Mouse (Mus musculus): ENCODE measurements at regions not wholly inside any gene's neighbourhood (a gene's known extent, or its start where the extent isn't known, plus 50 kb on each side); places are given as distances from the start of the nearest gene placed in this dataset.

DNA sequence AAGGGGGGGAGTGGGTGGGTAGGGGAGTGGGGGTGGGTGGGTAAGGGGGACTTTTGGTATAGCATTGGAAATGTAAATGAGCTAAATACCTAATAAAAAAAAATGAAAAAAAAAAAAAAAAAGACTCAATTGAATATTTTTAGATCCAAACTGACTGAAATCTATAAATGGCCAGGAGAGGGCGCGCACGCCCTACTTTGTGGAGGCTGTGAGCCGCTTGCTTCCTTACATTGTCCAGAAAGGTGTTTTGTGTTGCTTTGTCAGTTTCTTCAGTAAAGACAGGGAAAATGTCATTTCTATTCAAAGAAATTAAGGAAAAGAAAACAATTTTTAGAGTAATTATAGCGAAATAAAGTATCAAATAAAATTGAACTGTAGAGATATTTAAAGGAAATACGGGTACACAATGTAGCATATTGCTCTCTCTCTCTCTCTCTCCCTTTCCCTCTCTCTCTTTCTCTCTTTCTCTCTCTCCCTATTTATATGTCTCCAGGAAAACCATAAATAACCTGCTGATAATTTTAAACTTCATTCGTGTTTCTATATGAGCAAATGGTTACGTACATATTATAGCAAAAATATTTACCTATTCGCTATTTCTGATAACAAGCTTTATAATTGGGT lies 933.9 kb downstream of the Gbe1 start:
- Histone ChIP-seq H3K9ac (ENCODE audit: low read depth, low read length) (no peak overlapping the region), H3K79me2 (replicated peaks; ENCODE audit: control insufficient read depth, insufficient read depth, low read length) (no peaks in the 10 kb centered on the region), H3K27me3 (ENCODE audit: control insufficient read depth, insufficient read depth, low read length) (no peaks in the 10 kb centered on the region), H3K4me3 (no peak overlapping the region), H3K4me1 (ENCODE audit: control insufficient read depth, insufficient read depth, low read length) (no peaks in the 10 kb centered on the region), H3K27ac (no peak overlapping the region), H3K36me3 (ENCODE audit: control insufficient read depth, insufficient read depth, low read length) (no peaks in the 10 kb centered on the region)
- intact Hi-C loops (cut with DNase I) = no loop called here
- 35% methylated on average over 9 of the region's 9 CpGs for WGBS
- TF ChIP-seq CTCF (IDR thresholded peaks at IDR 0.05) (peak; percentile 61), POLR2A (IDR thresholded peaks at IDR 0.05; ENCODE audit: insufficient read depth, low read depth, low read length) (no peak), EP300 (IDR thresholded peaks at IDR 0.05; ENCODE audit: insufficient read depth, low read depth, low read length) (no peak)
- DNase-seq = no peak

DNA sequence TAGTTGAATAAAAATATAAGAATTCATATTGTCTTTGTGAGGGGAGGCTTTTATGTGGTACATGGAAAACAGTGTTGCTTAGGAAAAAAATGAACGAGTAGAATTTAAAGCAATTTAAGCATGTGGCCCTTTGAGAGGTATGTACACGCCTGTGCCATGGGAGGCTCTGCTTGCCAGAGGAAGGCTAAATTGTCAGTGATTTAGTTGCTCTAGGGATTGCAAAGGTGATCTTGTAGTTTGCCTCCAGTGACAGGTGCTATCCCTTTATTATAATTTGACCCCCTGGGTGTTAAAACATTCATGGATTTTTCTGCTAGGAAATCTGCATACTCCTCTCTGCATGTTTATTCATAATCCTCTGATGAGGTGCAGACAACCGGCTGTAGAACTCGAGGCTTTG lies 942.0 kb downstream of the Gbe1 start:
- no peak for TF ChIP-seq POLR2A (IDR thresholded peaks at IDR 0.05; ENCODE audit: insufficient read depth, low read depth, low read length)
- TF ChIP-seq EP300 (IDR thresholded peaks at IDR 0.05; ENCODE audit: insufficient read depth, low read depth, low read length) = no peak
- no peak for TF ChIP-seq CTCF (IDR thresholded peaks at IDR 0.05)
- H3K27me3 ChIP-seq (ENCODE audit: control insufficient read depth, insufficient read depth, low read length) = no peaks in the 10 kb centered on the region
- H3K4me1 ChIP-seq (ENCODE audit: control insufficient read depth, insufficient read depth, low read length) = no peaks in the 10 kb centered on the region
- no peaks in the 10 kb centered on the region for H3K79me2 ChIP-seq (replicated peaks; ENCODE audit: control insufficient read depth, insufficient read depth, low read length)
- H3K36me3 ChIP-seq (ENCODE audit: control insufficient read depth, insufficient read depth, low read length) = no peaks in the 10 kb centered on the region
- H3K27ac ChIP-seq = no peak overlapping the region
- 67% methylated on average over 4 of the region's 4 CpGs for WGBS
- intact Hi-C loops (cut with DNase I) = no loop called here
- no peak overlapping the region for H3K4me3 ChIP-seq
- DNase-seq = no peak
- no peak overlapping the region for H3K9ac ChIP-seq (ENCODE audit: low read depth, low read length)

DNA sequence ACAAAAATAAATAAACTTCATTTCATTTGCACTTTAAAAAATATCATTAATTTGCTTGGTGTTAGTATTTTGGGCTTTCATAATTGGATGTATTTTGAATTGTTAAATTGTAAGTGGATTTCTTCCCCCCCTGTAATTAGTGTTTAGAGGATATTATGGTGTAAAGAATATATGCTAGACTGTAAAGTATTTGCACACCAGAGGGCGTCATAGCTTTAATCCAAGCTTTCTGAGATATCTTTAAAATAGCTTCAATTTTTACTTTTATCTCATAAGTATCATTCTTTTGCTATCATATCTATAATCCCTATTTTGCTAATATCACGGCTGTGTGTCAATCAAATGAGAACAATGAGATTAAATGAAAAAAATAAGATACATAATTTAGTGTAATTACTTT lies 942.4 kb downstream of the Gbe1 start:
- Histone ChIP-seq H3K9ac (ENCODE audit: low read depth, low read length) (no peak overlapping the region), H3K4me1 (ENCODE audit: control insufficient read depth, insufficient read depth, low read length) (no peaks in the 10 kb centered on the region), H3K79me2 (replicated peaks; ENCODE audit: control insufficient read depth, insufficient read depth, low read length) (no peaks in the 10 kb centered on the region), H3K27ac (no peak overlapping the region), H3K36me3 (ENCODE audit: control insufficient read depth, insufficient read depth, low read length) (no peaks in the 10 kb centered on the region), H3K4me3 (no peak overlapping the region), H3K27me3 (ENCODE audit: control insufficient read depth, insufficient read depth, low read length) (no peaks in the 10 kb centered on the region)
- intact Hi-C loops (cut with DNase I) = no loop called here
- no peak for TF ChIP-seq POLR2A (IDR thresholded peaks at IDR 0.05; ENCODE audit: insufficient read depth, low read depth, low read length)
- 65% methylated on average over 2 of the region's 2 CpGs for WGBS
- DNase-seq = no peak

DNA sequence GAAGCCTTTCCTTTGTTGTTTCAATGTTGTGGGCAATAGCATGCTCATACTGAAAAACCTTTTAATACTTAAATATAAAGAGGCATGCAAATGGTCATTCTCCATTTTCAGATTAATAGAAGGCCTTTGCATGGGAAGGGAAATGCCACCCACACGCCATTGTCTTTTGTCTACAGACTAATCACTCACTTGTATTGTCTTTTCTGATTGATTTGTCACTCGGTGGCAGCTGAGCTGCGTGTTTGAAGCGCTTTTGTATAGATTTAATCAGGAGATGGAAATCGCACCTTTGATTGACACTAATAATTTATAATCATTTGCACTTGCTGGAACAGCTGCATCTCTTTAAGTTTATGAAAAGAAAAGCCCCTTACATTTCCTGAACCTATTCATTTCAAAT lies 953.4 kb downstream of the Gbe1 start:
- Histone ChIP-seq H3K27me3 (ENCODE audit: control insufficient read depth, insufficient read depth, low read length) (no peaks in the 10 kb centered on the region), H3K36me3 (ENCODE audit: control insufficient read depth, insufficient read depth, low read length) (no peaks in the 10 kb centered on the region), H3K79me2 (replicated peaks; ENCODE audit: control insufficient read depth, insufficient read depth, low read length) (no peaks in the 10 kb centered on the region), H3K4me3 (no peak overlapping the region), H3K9ac (ENCODE audit: low read depth, low read length) (no peak overlapping the region), H3K27ac (no peak overlapping the region), H3K4me1 (ENCODE audit: control insufficient read depth, insufficient read depth, low read length) (no peaks in the 10 kb centered on the region)
- WGBS = 63% methylated on average over 5 of the region's 5 CpGs
- intact Hi-C loops (cut with DNase I) = no loop called here
- TF ChIP-seq POLR2A (IDR thresholded peaks at IDR 0.05; ENCODE audit: insufficient read depth, low read depth, low read length) = no peak
- no peak for TF ChIP-seq CTCF (IDR thresholded peaks at IDR 0.05)
- no peak for TF ChIP-seq EP300 (IDR thresholded peaks at IDR 0.05; ENCODE audit: insufficient read depth, low read depth, low read length)
- DNase-seq = no peak
